Mouse (Mus musculus): ENCODE results near the gene Shank3.

The Shank3 gene

GRCm38 (mm10) chr15:89557179-89557995 lies 58.0 kb downstream of the Shank3 start:
- DNase-seq (ENCODE audit: low read depth) = no peak

DNA sequence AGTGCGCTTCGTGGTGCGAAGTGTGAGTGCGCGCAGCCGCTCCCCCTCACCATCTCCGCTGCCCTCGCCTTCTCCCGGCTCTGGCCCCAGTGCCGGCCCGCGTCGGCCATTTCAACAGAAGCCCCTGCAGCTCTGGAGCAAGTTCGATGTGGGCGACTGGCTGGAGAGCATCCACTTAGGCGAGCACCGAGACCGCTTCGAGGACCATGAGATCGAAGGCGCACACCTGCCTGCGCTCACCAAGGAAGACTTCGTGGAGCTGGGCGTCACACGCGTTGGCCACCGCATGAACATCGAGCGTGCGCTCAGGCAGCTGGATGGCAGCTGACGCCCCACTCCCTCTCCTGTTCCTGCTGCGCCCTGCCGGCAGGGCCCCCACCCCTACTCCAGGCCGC lies 58.6 kb downstream of the Shank3 start:
- DNase-seq (ENCODE audit: low read depth) = no peak

GRCm38 (mm10) chr15:89559202-89559731 lies 59.8 kb downstream of the Shank3 start:
- DNase-seq (ENCODE audit: low read depth) = no peak

GRCm38 (mm10) chr15:89568114-89568513 lies 68.7 kb downstream of the Shank3 start, which contains the start of gene Acr:
Gene Acr, plus strand, starts transcription at chr15:89568326.
- DNase-seq (ENCODE audit: low read depth) = no peak

GRCm38 (mm10) chr15:89572147-89572546 lies 72.7 kb downstream of the Shank3 start:
- no peak for DNase-seq (ENCODE audit: low read depth)

- no peak for DNase-seq (ENCODE audit: low read depth)
Observed at GRCm38 (mm10) chr15:89582494-89582893, 83.1 kb downstream of the Shank3 start.

DNA sequence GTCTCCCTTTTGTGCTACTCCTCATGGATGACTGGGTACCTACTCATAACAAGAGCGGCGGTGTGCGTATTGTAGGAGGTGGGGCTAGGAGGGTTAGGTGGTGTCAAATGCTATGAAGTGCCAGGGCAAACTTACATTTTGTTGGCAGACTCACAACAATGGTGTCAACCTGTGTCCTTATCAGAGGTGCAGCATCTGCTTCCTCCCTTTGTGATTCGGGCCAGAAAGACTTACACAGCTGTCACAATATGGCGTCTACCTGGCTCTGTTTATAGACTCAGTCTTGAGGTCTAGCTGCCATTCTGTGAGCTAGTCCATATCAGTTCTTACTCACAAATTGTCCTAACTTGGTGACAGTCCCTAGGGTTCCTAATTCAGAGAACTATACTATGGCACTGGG lies 85.7 kb downstream of the Shank3 start:
- no peak for DNase-seq (ENCODE audit: low read depth)

- no peak for DNase-seq (ENCODE audit: low read depth)
Observed at GRCm38 (mm10) chr15:89585631-89586030, 86.2 kb downstream of the Shank3 start.

DNA sequence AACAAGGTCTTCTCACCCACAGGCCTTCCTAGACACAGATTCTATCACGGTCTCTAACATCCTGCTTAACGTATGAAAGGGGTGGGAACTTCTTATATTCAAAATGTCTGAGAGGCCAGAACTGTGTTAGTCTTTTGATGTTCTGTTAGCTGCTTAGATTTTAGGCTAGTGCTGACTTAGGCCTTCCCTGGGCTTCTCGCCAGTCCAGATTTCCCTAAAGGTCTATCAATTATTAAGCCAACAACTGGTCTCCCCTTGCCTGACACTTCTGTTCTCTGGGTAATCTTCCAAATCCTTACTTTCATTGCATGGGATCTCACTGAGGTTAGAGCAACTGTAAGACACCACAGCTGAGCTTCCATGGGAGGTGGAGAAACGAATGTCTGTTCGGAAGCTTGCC lies 89.7 kb downstream of the Shank3 start:
- no peak for DNase-seq (ENCODE audit: low read depth)

DNA sequence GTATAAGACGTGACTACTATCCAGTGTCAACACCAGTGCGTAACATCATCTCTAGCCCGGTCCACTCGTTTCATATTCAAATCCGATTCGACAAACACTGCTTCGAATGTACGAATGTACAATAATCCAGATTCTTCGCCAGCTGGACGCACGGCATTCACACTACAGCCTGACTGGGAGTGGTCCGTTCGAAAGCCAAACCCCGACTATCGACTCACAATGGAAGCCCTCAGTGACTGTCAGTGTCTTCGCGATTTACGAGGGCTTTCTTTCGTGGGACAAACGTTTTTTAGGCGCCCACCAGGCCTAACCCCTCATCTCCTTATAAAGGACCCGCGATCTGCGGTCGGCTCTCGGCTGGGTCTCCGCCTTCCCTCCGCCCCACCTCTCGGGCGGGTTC lies 91.9 kb downstream of the Shank3 start:
- DNase-seq (ENCODE audit: low read depth) = no peak

DNA sequence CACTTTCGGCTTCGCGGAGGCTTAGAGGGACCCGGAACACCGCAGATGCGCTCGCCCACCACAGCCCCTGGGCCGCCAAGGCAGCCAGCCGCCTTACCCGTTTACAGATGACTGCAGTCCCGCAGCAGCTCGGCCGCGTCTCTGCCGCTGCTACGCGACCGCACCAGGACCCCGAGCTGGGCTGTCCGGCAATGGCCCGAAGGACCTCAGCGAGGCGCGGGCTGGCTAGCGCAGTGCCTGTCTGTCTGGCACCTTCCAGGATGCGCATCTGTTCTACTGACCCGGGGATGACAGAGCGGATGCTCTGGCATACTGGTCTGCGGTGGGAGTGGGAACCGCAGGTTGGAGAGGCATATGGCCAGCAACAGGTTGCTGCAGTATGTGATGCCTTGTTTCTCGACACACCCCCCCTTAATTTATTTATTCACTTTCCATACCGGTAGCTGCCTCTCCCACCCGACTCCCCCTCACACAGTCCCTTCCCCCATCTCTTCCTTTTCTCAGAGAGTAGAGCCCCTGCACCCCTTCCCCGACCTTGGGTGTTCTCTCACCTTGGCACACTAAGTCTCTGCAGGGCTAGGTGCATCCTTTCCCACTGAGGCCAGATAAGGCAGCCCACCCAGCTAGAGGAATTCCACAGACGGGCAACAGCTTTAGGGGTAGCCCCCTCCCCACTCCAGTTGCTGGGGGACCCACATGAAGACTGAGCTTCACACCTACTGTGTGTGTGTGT lies 92.5 kb downstream of the Shank3 start, which contains the start of gene Rabl2:
Rabl2 (minus strand) TSS at position 201 of the 733 bp plus-strand sequence.
- DNase-seq (ENCODE audit: low read depth) = peak; percentile 71

- DNase-seq (ENCODE audit: low read depth) = no peak
Observed at GRCm38 (mm10) chr15:89592548-89592947, 93.1 kb downstream of the Shank3 start.

- no peak for DNase-seq (ENCODE audit: low read depth)
Observed at GRCm38 (mm10) chr15:89605822-89606570, 106.6 kb downstream of the Shank3 start.

DNA sequence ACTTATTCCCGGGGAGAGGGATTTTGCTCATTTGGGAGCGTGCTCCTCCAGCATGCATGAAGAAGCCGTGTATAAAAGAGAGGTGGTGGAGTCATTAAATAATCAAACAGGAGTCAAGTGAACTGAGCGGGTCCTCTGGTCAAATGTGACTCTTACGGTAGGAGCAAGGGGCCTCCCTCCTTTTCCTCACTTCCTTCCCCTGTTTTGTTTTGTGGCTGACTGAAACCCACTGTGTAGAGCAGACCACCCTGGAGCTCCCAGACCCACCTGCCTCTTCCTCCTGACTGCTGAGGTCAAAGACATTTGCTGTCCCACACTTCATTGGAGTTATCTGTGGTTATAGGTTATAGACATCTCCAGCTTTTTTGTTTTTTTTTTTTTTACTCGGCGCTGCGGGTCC lies 108.1 kb downstream of the Shank3 start:
- DNase-seq (ENCODE audit: low read depth) = no peak

DNA sequence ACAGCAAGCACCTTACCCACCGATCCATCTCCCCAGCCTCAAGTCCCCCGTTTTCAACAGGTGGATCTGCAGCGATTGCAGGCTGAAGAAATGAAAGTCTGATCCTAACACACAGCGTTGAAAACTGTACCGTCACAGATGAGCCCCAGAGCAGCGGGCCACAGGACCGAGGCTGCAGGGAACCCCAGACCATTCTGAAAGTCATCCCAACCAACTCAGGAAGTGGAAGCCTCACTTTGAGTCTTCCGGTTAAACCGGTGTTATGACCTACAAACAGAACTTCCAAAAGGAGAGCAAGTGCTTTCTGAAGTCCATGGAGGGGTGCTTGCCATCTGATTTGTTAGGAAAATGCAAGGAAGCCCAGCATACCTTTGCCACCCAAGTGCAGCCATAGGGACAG lies 108.5 kb downstream of the Shank3 start:
- DNase-seq (ENCODE audit: low read depth) = no peak
